Mouse (Mus musculus) ES-E14 (cell line): Measurements from ENCODE around the gene Washc2. TPM values are rescaled to one million over a fixed set of nuclear protein-coding genes. Genes with fewer than 3 reads are reported as not detected.
A peak's percentile ranks its signal among the peaks of the same experiment; 100 is the strongest.

Experiments used
- DNase-seq: peaks from one replicate; pipeline ENCODE4 v3.0.0-alpha.2; 2013; ENCODE audit warnings: low read depth, low spot score
- H3K27ac ChIP-seq: 2 replicates; pipeline ENCODE4 v1.5.1; 2012; ENCODE audit warnings: low read depth, mild to moderate bottlenecking, low read length, moderate library complexity, mixed read lengths; ENCODE audit not compliant: poor library complexity, insufficient read depth, severe bottlenecking
- H3K36me3 ChIP-seq: 2 replicates; pipeline ENCODE4 v1.6.1; 2012; ENCODE audit warnings: mild to moderate bottlenecking, low read length, moderate library complexity, mixed read lengths; ENCODE audit not compliant: control insufficient read depth, poor library complexity, insufficient read depth, severe bottlenecking
- H3K4me1 ChIP-seq, 2 experiments: fragments of 150-350 bp in 1 of 2; sonication (generic) in 1 of 2; 2 replicates each; pipeline ENCODE4 v1.6.1; 2012; ENCODE audit warnings: low read length in 2 of 2, mild to moderate bottlenecking in 1 of 2, mixed read lengths in 1 of 2; ENCODE audit not compliant: control insufficient read depth in 2 of 2, insufficient read depth in 2 of 2, poor library complexity in 1 of 2
- H3K4me3 ChIP-seq, 2 experiments: fragments of 150-350 bp in 1 of 2; sonication (generic) in 1 of 2; 2 replicates each; pipeline ENCODE4 v1.5.1; 2012; ENCODE audit warnings: low read length in 2 of 2, low read depth in 1 of 2, mild to moderate bottlenecking in 1 of 2, mixed read lengths in 1 of 2; ENCODE audit not compliant: insufficient read depth in 1 of 2, poor library complexity in 1 of 2, severe bottlenecking in 1 of 2
- H3K9ac ChIP-seq: 2 replicates; pipeline ENCODE4 v1.6.1; 2012; ENCODE audit warnings: low read depth, mild to moderate bottlenecking, low read length, mixed read lengths; ENCODE audit not compliant: poor library complexity, insufficient read depth, severe bottlenecking
- H3K9me3 ChIP-seq: fragments of 150-350 bp; sonication (generic); 2 replicates; pipeline ENCODE4 v1.6.1; 2012; ENCODE audit warnings: low read depth, mild to moderate bottlenecking, low read length; ENCODE audit not compliant: control insufficient read depth, insufficient read depth
- CHD2 ChIP-seq: IDR thresholded peaks from 2 replicates; pipeline ENCODE4 v1.6.1; 2014; ENCODE audit warnings: mild to moderate bottlenecking, low read depth, low read length, inconsistent platforms
- HCFC1 ChIP-seq: IDR thresholded peaks from 2 replicates; pipeline ENCODE4 v1.6.1; 2012; ENCODE audit warnings: low read length, inconsistent platforms, borderline replicate concordance; ENCODE audit not compliant: insufficient read depth
- MAFK ChIP-seq: IDR thresholded peaks from 2 replicates; pipeline ENCODE4 v1.6.1; 2014; ENCODE audit warnings: mild to moderate bottlenecking, low read depth, low read length, inconsistent platforms; ENCODE audit not compliant: insufficient read depth
- ZC3H11A ChIP-seq: IDR thresholded peaks from 2 replicates; pipeline ENCODE4 v1.6.1; 2012; ENCODE audit warnings: low read depth, mild to moderate bottlenecking, inconsistent platforms, low read length, borderline replicate concordance
- ZNF384 ChIP-seq: IDR thresholded peaks from 2 replicates; pipeline ENCODE4 v1.6.1; 2012; ENCODE audit warnings: low read depth, low read length, inconsistent platforms
- in situ Hi-C, 2 experiments: fragments of 600-800 bp; cut with MboI; formaldehyde crosslinking; loops; one replicate each; pipeline ENCODE4 v1.15.1; 2025; ENCODE audit warnings: low sequenced_read_pairs in 2 of 2, inconsistent platforms in 1 of 2; ENCODE audit not compliant: unreplicated experiment in 2 of 2
- total RNA-seq: library from RNA; depleted of rRNA; stranded (reverse); fragments of 300-350 nt; gene quantifications from 2 replicates; pipeline ENCODE4 v1.2.3, GENCODE M21; 2012

Gene Washc2
- total RNA-seq, 1 experiment = 70.6 TPM

GRCm38 (mm10) chr6:116193394-116194393 lies 14.1 kb upstream of the Washc2 start, which contains the start of gene Tmcc1:
TSS of gene Tmcc1 (minus strand) at chr6:116193486.
- TF ChIP-seq HCFC1 (0 out of 2 replicates have a peak, but pooled peaks have one; percentile 56), CHD2 (no peak), ZNF384 (no peak), MAFK (no peak), ZC3H11A (no peak)
- Histone ChIP-seq H3K9ac (peak within 1 kb of the TSS; percentile 86), H3K9me3 (no peaks in the 10 kb centered on the region), H3K4me1 (peaks cover 0 to 2% of the 10 kb centered on the region in 2 experiments; a peak in 1 of 4 replicates), H3K36me3 (no peaks in the 10 kb centered on the region), H3K27ac (no peak within 1 kb of the TSS), H3K4me3 (peak within 1 kb of the TSS; percentile 84 to 87)
- in situ Hi-C loops = no loop called here
- DNase-seq = peak; percentile 92

DNA sequence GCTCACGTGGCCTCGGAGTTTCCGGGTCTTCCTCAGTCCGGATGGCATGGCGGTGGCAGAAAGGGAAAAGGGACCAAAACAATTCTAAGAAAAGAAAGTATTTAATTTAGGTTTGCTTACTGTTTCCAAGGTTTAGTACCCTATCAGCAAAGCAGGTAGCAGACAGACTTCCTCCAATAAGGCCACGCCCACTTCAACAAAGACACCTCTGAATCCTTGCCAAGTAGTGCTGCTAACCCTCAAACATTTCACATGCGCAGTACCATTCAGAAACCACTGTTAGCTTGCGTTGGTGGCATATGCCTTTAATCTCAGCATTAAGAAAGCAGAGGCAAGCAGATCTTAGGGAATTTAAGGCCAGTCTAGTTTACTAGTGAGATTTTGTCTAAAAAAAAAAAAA lies 12.0 kb upstream of the Washc2 start:
- no peaks in the 10 kb centered on the region for H3K9me3 ChIP-seq
- H3K27ac ChIP-seq = no peak overlapping the region
- TF ChIP-seq HCFC1 (no peak), CHD2 (no peak), ZC3H11A (no peak), MAFK (no peak), ZNF384 (no peak)
- H3K9ac ChIP-seq = no peak overlapping the region
- peak; percentile 16 for DNase-seq
- no peaks in the 10 kb centered on the region for H3K36me3 ChIP-seq
- peaks cover 0 to 2% of the 10 kb centered on the region in 2 experiments; a peak in 1 of 4 replicates for H3K4me1 ChIP-seq
- H3K4me3 ChIP-seq = peak overlapping the region; percentile 11 to 43; a peak in 3 of 4 replicates
- in situ Hi-C loops = no loop called here

- Histone ChIP-seq H3K4me1 (no peaks in the 10 kb centered on the region), H3K4me3 (no peak overlapping the region), H3K9ac (no peak overlapping the region), H3K27ac (no peak overlapping the region), H3K9me3 (no peaks in the 10 kb centered on the region), H3K36me3 (no peaks in the 10 kb centered on the region)
- in situ Hi-C loops = no loop called here
- no peak for TF ChIP-seq CHD2
- TF ChIP-seq MAFK = no peak
- TF ChIP-seq ZC3H11A = no peak
- no peak for TF ChIP-seq HCFC1
- no peak for TF ChIP-seq ZNF384
- peak; percentile 15 for DNase-seq
Observed at GRCm38 (mm10) chr6:116198173-116198572, 9.7 kb upstream of the Washc2 start.

- Histone ChIP-seq H3K9me3 (no peaks in the 10 kb centered on the region), H3K9ac (no peak overlapping the region), H3K36me3 (no peaks in the 10 kb centered on the region), H3K4me3 (no peak overlapping the region), H3K27ac (no peak overlapping the region), H3K4me1 (no peaks in the 10 kb centered on the region)
- TF ChIP-seq HCFC1 (no peak), ZNF384 (no peak), MAFK (no peak), CHD2 (no peak), ZC3H11A (no peak)
- DNase-seq = no peak
- in situ Hi-C loops = no loop called here
Observed at GRCm38 (mm10) chr6:116199682-116200081, 8.2 kb upstream of the Washc2 start.
